Mouse (Mus musculus): ENCODE data around the gene Itgb1bp1. TPM values are rescaled to one million over a fixed set of nuclear protein-coding genes. Genes with fewer than 3 reads are reported as not detected.

Gene Itgb1bp1
- total and polyA plus RNA-seq, 3 experiments: 15.2 to 50.6 (median 42.4) TPM

DNA sequence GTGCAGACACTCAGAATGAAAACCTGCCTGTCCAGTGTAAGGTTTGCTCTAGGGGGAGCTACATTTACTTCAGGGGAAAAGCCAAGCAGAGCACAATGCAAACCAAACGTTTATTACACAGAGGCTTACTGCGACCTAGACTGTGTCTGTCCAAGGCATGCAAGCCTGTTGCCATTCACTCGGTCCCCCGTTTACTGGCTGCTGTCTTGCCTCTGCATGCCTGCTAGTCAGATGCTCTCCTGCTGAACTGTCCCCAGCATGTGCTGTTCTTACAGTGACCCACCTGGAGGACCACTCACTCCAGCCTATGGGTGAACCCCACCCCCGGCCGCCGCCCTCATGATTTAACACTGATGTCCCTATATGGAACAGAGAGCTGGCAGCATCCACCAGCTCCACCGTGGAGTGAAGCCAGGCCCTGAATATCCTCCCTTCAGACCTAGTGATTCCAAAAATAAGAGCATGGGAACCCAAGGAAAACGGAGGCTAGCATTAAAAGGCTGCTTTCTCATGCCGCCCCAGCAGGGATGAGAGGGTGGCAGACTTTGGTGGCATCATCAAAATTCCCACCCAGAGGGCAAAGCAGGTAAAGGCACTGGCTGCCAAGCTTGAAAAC is 45.0 kb upstream of the Itgb1bp1 start:
- peaks cover 1% of the 10 kb centered on the region; the same call in 1 of the 2 replicates for H3K4me1 ChIP-seq (ENCODE audit: control insufficient read depth, insufficient read depth, low read length)
- H3K79me2 ChIP-seq (replicated peaks; ENCODE audit: control insufficient read depth, insufficient read depth, low read length): no peaks in the 10 kb centered on the region
- intact Hi-C loops (cut with DNase I): no loop called here
- peak in 1 of 2 experiments; percentile 35 for DNase-seq
- no peaks in the 10 kb centered on the region for H3K27me3 ChIP-seq (ENCODE audit: control insufficient read depth, insufficient read depth, low read length)
- peak overlapping the region; percentile 31; the same call in 1 of the 2 replicates for H3K27ac ChIP-seq
- H3K4me3 ChIP-seq: no peak overlapping the region
- peaks cover 7% of the 10 kb centered on the region for H3K36me3 ChIP-seq (ENCODE audit: control insufficient read depth, insufficient read depth, low read length)
- TF ChIP-seq CTCF (IDR thresholded peaks at IDR 0.05) (no peak), EP300 (IDR thresholded peaks at IDR 0.05; ENCODE audit: insufficient read depth, low read depth, low read length) (no peak), POLR2A (IDR thresholded peaks at IDR 0.05; ENCODE audit: insufficient read depth, low read depth, low read length) (no peak)
- no peak overlapping the region for H3K9ac ChIP-seq (ENCODE audit: low read depth, low read length)
- WGBS: 56% methylated on average over 10 of the region's 10 CpGs

DNA sequence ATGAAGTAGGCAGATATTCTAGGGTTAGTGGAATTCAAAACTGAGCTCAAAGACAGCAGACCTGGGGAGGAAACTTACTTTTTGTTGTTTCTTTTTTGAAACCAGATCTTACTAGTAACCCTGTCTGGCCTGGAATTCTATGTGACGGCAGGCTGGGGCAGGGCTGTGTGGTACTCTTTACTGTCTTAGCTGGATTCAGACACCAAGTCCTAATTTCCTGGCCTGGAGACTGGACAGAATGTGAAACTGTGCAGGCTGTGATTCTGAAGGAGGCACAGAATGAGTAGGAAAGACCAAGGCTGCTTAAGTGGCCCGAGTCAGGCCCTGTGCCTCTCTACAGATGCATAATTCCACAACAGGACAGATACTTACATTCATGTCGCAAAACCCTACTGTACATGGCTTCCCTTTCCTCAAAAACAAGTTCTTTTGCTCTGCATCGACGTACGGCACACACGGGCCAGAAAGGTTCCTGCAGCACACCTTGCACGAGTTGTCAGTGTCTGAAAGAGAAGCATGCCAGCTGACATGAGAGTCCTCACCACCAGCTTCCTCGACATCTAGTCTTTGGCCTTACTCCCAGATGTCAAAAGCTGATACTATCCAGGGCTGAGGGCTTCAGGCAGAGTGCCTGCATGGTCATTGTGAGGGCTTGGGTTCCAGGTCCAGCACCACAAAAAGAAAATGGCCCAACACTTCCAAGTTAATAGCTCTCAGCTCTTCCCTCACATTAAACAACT is 43.7 kb upstream of the Itgb1bp1 start:
- TF ChIP-seq CTCF (IDR thresholded peaks at IDR 0.05) (no peak), POLR2A (IDR thresholded peaks at IDR 0.05; ENCODE audit: insufficient read depth, low read depth, low read length) (no peak)

DNA sequence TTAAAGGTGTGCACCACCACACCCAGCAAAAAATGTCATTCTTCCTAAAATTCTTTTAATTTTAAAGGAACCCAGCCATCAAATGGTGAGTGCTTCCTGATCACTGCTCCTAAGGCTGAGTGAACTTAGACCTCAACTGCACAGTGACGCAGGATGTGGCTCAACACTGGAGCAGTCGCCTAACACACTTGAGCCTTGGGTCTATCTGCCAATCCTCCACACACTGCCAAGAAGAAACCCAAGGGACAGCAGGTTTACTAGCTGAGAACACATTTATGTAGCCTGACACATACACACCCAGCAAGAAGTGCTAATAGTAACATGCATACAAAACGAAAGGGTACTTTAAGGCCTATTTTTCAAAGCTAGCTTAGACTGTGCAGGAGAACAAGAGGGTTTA is 40.2 kb upstream of the Itgb1bp1 start:
- no peak overlapping the region for H3K4me3 ChIP-seq
- no peak overlapping the region for H3K9ac ChIP-seq (ENCODE audit: low read depth, low read length)
- H3K27ac ChIP-seq: no peak overlapping the region
- DNase-seq: no peak
- no peaks in the 10 kb centered on the region for H3K27me3 ChIP-seq (ENCODE audit: control insufficient read depth, insufficient read depth, low read length)
- intact Hi-C loops (cut with DNase I): no loop called here
- no peaks in the 10 kb centered on the region for H3K79me2 ChIP-seq (replicated peaks; ENCODE audit: control insufficient read depth, insufficient read depth, low read length)
- peaks cover 6% of the 10 kb centered on the region for H3K36me3 ChIP-seq (ENCODE audit: control insufficient read depth, insufficient read depth, low read length)
- 76% methylated on average over 3 of the region's 3 CpGs for WGBS
- no peak for TF ChIP-seq CTCF (IDR thresholded peaks at IDR 0.05)
- no peak for TF ChIP-seq EP300 (IDR thresholded peaks at IDR 0.05; ENCODE audit: insufficient read depth, low read depth, low read length)
- H3K4me1 ChIP-seq (ENCODE audit: control insufficient read depth, insufficient read depth, low read length): peaks cover 1% of the 10 kb centered on the region; the same call in 1 of the 2 replicates

More for the DNA sequence above, 43.7 kb upstream of the Itgb1bp1 start:
- no peaks in the 10 kb centered on the region for H3K79me2 ChIP-seq (replicated peaks; ENCODE audit: control insufficient read depth, insufficient read depth, low read length)
- no peak overlapping the region for H3K9ac ChIP-seq (ENCODE audit: low read depth, low read length)
- WGBS: 81% methylated on average over 9 of the region's 9 CpGs
- peaks cover 6% of the 10 kb centered on the region for H3K36me3 ChIP-seq (ENCODE audit: control insufficient read depth, insufficient read depth, low read length)
- peaks cover 1% of the 10 kb centered on the region; the same call in 1 of the 2 replicates for H3K4me1 ChIP-seq (ENCODE audit: control insufficient read depth, insufficient read depth, low read length)
- intact Hi-C loops (cut with DNase I): no loop called here
- H3K27me3 ChIP-seq (ENCODE audit: control insufficient read depth, insufficient read depth, low read length): no peaks in the 10 kb centered on the region
- DNase-seq: no peak
- H3K4me3 ChIP-seq: no peak overlapping the region
- no peak overlapping the region for H3K27ac ChIP-seq

DNA sequence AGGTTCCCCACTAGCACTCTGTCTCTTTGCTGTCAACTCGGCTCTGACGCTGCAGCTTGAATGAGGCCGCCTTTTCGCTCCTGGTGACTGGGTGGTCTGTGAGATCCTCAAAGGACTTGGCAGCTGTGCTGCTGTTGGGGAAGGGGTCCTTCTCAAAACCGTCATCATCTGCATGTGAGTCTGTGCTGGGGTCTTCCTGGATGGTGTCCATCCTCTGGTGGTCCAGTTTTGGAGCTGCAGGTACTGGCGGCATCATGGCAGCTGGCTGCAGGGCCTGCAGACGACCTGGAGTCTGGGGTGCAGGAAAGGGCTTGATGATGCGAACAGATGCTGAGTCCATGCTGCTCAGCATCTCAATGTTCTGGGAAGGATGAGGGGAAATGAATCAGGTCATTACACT is 39.2 kb upstream of the Itgb1bp1 start:
- DNase-seq: no peak
- TF ChIP-seq CTCF (IDR thresholded peaks at IDR 0.05) (no peak), POLR2A (IDR thresholded peaks at IDR 0.05; ENCODE audit: insufficient read depth, low read depth, low read length) (no peak), EP300 (IDR thresholded peaks at IDR 0.05; ENCODE audit: insufficient read depth, low read depth, low read length) (no peak)
- Histone ChIP-seq H3K4me3 (no peak overlapping the region), H3K27me3 (ENCODE audit: control insufficient read depth, insufficient read depth, low read length) (no peaks in the 10 kb centered on the region), H3K79me2 (replicated peaks; ENCODE audit: control insufficient read depth, insufficient read depth, low read length) (no peaks in the 10 kb centered on the region), H3K4me1 (ENCODE audit: control insufficient read depth, insufficient read depth, low read length) (no peaks in the 10 kb centered on the region), H3K9ac (ENCODE audit: low read depth, low read length) (no peak overlapping the region), H3K36me3 (ENCODE audit: control insufficient read depth, insufficient read depth, low read length) (peaks cover 6% of the 10 kb centered on the region), H3K27ac (no peak overlapping the region)
- 91% methylated on average over 8 of the region's 8 CpGs for WGBS
- intact Hi-C loops (cut with DNase I): no loop called here

DNA sequence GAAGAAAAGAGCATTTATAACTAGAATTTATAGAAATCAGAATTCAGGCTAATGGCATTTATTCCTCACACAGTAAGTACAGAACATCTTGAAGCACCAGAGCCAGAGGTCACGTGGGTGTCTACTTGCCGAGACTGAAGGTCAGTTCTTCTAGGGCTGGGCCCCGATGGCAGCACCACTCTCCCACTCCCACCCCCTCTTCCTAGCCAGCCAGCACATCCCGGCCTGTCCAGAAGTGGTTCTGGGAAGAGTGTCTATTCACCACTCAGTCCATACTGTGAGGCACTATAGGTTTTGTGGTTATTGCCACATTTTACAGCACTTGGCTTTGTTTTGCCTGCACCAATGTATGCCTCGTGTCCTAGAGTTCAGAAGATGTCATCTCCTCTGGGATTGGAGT is 38.0 kb upstream of the Itgb1bp1 start:
- intact Hi-C loops (cut with DNase I): no loop called here
- H3K79me2 ChIP-seq (replicated peaks; ENCODE audit: control insufficient read depth, insufficient read depth, low read length): no peaks in the 10 kb centered on the region
- H3K4me1 ChIP-seq (ENCODE audit: control insufficient read depth, insufficient read depth, low read length): no peaks in the 10 kb centered on the region
- H3K9ac ChIP-seq (ENCODE audit: low read depth, low read length): no peak overlapping the region
- H3K27me3 ChIP-seq (ENCODE audit: control insufficient read depth, insufficient read depth, low read length): no peaks in the 10 kb centered on the region
- peaks cover under 1% of the 10 kb centered on the region; the same call in 1 of the 2 replicates for H3K36me3 ChIP-seq (ENCODE audit: control insufficient read depth, insufficient read depth, low read length)
- no peak overlapping the region for H3K4me3 ChIP-seq
- no peak for DNase-seq
- 72% methylated on average over 5 of the region's 5 CpGs for WGBS
- H3K27ac ChIP-seq: no peak overlapping the region
- no peak for TF ChIP-seq EP300 (IDR thresholded peaks at IDR 0.05; ENCODE audit: insufficient read depth, low read depth, low read length)
- no peak for TF ChIP-seq POLR2A (IDR thresholded peaks at IDR 0.05; ENCODE audit: insufficient read depth, low read depth, low read length)
- TF ChIP-seq CTCF (IDR thresholded peaks at IDR 0.05): no peak

DNA sequence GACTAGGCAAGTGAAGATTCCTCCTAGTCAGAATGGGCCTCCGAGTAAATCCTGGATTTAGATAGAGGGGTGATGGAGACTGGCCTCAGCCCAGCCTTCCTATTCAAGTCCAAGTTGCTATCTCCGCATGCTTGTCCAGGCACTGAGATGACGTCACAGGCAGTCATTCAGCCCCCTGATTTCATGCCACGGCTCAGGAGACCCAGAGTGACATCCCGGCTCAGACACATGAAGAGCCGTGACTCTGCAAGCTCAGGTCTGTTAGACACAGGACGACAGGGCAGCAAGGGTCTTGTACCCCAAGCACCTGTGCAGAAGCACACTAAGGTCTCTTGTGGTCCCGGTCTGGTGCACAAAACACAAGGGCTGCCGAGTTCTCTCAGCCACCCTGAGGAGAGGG is 36.8 kb upstream of the Itgb1bp1 start:
- H3K4me3 ChIP-seq: no peak overlapping the region
- DNase-seq: no peak
- no peak overlapping the region for H3K27ac ChIP-seq
- 76% methylated on average over 9 of the region's 9 CpGs for WGBS
- H3K4me1 ChIP-seq (ENCODE audit: control insufficient read depth, insufficient read depth, low read length): no peaks in the 10 kb centered on the region
- TF ChIP-seq CTCF (IDR thresholded peaks at IDR 0.05) (no peak), POLR2A (IDR thresholded peaks at IDR 0.05; ENCODE audit: insufficient read depth, low read depth, low read length) (no peak), EP300 (IDR thresholded peaks at IDR 0.05; ENCODE audit: insufficient read depth, low read depth, low read length) (no peak)
- intact Hi-C loops (cut with DNase I): no loop called here
- H3K36me3 ChIP-seq (ENCODE audit: control insufficient read depth, insufficient read depth, low read length): no peaks in the 10 kb centered on the region
- H3K79me2 ChIP-seq (replicated peaks; ENCODE audit: control insufficient read depth, insufficient read depth, low read length): no peaks in the 10 kb centered on the region
- no peak overlapping the region for H3K9ac ChIP-seq (ENCODE audit: low read depth, low read length)
- H3K27me3 ChIP-seq (ENCODE audit: control insufficient read depth, insufficient read depth, low read length): no peaks in the 10 kb centered on the region
